Mouse (Mus musculus) ES-Bruce4 (cell line): ENCODE results near the gene 1700020N01Rik.

Source experiments
- CTCF ChIP-seq: IDR thresholded peaks from one replicate; pipeline ENCODE4 v1.8.1; 2011; ENCODE audit warnings: low read depth, low read length
- EP300 ChIP-seq: IDR thresholded peaks from 2 replicates; pipeline ENCODE4 v1.6.1; 2011; ENCODE audit warnings: low read depth, low read length; ENCODE audit not compliant: insufficient read depth
- POLR2A ChIP-seq: IDR thresholded peaks from one replicate; pipeline ENCODE4 v1.8.1; 2011; ENCODE audit warnings: low read length; ENCODE audit not compliant: insufficient read depth

DNA sequence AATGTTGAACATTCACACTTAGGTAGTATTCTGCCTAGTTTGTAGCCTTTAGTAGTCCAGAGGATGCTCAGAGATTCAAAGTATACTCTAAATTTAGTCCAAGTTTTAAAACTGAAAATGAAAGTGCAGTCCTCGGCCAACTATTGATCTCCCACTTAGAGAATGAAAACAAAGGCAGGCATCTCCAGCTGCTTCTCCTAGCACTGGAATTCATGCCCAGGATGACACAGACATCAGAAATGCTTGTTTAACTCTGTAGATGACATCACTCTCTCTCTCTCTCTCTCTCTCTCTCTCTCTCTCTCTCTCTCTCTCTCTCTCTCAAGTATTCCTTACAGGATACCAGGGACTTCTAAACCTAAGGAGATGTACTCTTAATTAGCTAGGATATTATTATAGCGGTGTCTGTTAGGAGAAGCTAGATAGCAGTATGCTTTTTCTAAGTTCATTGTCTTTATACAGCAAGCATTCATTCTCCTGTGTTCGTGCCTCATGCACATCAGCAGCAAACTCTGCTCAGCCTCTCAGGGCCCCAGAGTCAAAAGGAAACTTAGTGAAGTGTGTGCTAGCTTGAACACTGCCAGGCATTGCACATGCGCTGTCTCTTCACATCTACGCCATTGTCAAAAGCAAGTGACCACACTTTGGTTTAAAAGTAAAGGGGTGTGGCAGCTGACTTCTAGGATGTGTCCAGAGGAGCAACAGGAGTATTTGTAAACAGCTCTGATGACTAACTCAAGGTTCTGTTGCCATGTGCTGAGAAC is 26.0 kb downstream of the 1700020N01Rik start:
- TF ChIP-seq POLR2A (no peak), EP300 (no peak), CTCF (no peak)
